Mouse (Mus musculus): Measurements from ENCODE around the gene Plekhm2.

Gene Plekhm2

DNA sequence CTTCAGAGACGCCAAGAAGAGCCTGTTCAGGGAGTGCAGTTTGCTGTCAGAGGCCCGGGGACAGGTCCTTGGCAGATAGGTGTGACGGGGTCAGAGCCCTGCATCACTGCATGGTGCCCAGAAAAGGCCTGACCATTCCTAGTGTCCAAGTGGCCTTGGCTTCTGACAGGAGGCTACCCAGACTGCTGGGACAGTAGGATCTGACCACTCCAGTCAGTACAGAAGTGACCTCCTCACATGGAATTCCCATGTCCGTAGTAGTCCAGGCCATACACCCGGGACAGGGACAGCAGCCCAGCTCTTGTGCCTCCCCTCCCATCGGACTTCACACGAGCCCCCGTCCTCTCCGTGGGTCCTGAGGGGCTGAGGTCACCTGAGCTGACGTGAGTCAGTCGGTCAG, 34.7 kb downstream of the Plekhm2 start:
- no peak for DNase-seq

DNA sequence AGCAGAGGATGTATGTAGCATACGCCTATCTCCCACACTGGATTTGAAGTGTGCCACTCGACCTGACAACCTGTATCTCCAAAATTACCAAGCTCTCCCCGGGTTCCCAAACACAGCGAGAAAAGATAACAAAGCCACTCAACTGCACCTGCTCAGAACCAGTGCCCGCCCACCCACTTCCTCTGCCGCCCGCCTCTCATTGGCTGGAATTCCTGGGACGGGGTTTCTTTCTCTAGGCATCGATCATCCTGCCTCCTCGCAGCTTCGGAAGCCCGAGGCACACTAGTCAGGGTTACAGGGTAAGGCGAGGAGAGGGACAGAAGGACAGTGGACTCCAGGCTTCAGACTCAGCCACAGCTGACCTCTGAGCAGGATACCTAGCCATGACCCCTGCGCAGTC, 36.0 kb downstream of the Plekhm2 start:
- DNase-seq: no peak

DNA sequence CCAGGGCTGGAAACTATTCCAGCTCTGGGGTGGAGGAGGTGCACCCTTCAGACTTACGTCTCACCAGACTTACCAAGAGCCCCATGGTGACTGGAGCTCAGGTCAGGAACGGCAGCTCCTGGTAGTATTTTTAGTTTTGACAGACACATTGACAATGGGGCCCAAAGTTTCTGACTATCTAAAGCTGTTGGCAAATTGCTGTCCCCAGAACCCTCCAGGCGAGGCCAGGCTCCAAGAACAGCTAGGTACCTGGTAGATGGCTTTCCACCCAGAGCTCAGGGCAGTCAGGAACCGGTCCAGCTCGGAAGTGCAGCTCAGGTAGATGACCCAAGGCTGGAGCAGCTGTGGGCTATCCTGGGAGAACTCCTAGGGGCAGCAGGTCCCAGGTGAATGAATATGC, 37.2 kb downstream of the Plekhm2 start:
- no peak for DNase-seq

DNA sequence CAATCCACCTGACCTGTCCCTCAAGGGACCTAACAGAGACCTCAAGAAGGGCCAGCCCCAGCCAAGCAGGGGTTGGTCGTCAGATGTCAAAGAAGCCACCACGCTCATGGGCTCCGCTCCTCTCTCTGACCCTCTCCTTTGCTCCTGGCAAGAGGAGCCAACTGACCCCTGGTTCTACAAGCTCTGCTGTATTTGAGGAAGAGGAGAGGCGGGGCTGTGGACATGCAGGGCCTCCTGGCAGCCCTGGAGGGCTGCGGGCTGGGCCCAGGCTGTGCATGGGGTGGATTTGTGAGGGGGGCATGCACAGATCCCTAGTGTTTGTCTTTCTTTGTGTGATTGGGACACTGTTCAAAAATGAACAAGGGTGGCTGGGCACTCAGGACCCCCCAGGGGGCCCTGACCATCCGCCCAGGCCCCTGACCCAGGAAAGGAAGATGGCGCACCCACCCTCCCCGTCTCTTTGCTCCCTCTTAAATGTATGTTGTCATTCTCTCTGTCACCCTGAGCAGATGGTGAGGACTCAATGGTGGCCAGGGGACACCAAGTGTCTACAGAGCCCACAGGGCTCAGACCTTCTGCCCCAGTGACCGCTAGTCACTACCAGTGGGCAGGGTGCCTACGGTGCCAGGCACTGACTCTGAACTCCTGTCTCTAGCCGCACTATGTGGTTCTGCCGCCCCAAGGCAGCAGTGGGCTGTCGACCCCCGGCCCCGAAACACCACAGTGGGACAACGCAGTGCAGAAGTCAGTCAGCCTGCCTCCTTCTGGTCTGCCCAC, 38.7 kb downstream of the Plekhm2 start:
- DNase-seq: no peak

DNA sequence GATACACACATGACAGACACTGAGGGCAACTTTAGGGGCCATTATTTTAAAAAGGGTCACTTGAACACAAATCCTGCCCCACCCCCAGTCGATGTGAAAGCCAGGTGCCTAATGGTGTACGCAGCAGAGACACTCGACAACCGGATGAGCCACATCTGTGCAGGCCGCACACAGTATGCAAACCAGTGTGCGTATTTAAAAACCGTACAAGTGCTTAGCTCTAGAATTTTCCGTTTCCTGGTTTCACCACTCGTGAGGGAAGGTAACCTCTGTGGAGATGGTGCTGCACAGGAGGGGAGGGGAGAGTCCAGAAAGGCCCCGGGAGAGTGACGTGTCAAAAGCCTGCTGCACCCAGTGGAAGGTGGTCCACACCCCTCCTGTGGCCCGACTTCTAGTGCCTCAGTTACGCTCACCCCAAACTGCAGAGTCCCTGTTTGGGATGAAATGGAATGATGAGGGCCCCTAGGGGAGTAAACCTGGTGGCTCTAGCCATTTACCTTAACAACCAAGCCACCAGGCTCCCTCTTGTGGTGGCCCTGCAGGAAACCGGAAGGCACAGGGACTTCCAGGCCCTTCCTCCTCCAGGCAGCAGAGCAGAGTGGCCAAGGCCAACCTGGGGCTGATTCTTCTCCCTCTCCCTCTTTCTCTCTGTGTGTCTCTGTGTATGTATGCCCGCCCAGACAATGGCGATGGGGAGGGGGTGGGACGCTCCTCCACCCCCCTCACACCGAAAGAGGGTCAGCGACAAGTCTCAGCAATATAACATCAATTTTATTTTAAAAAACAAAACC, 39.5 kb downstream of the Plekhm2 start:
- DNase-seq: peak; percentile 43

DNA sequence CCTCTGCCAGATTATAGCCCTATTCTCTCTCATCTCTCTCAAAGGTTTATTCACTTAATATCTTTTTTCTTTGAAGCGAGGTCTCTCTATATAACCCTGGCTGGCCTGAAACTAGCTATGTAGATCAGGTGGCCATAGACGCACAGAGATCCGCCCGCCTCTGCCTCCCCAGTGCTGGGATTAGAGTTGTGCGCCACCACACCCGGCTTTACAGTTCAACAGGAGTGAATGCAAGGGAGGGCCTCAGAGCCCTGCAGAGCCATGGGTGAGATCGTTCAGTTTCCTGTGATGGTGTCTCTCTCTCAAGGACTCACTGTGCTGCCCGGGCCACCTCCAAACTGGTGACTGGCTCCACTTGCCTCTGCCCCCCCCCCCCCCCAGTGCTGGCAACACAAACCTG, 40.6 kb downstream of the Plekhm2 start:
- DNase-seq: no peak

DNA sequence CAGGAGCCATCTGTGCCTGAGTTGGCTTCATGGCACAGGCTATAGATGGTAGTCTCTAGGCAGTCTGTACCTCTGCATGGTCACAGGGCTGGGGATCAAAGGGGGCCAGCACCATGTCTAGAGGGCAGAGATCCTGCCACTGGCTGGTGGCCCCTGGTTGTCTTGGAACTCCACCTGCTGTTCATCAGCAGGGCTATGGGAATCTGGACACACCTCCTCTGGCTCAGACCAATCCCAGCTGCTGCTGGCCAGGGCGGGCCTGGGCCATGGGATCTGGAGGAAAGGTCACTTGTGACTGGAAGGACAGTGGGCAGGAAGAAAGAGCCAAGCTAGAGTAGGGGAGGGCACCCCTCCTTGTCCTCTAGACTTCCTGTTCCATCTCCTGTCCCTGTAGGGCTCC, 41.0 kb downstream of the Plekhm2 start, which contains the start of gene Slc25a34:
Slc25a34 (minus strand) TSS at position 156 of the 400 bp plus-strand sequence.
- DNase-seq: no peak

DNA sequence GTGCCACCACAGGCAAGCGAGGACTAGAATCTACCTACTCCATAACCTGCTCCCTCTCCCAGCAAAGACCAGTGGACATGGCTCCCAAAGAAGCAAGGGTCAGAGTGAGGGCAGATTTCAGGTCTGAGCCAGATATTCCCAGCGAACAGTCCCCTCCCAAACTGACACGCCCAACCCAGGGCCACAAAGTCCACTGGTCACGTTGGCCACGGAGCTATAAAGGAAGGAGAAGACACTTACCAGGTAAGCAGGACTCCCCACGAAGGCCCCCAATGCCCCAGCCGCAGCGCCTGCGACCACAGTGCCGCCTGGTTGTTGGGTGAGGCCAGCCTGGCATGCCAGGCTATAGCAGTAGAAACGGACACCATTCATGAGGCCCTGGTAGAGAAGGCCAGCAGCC, 41.7 kb downstream of the Plekhm2 start:
- DNase-seq: no peak

DNA sequence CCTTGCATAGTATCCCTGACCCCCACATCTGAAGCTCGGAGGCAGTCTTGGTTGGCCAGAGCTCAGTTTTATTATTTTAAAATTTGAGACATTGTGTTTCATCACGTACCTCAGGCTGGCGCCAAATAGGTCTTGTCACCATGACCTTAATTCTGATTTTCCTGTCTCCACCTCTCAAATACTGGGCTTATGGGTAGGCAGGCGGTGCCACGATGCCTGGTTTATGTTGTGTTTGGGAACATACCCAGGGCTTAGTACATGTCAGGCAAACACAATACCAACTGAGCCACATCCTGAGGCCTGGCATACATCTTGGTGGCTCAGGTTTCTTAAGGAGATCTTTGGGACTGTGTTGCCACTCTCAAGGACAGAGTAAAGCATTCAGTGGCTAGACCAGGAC, 42.1 kb downstream of the Plekhm2 start:
- DNase-seq: no peak

DNA sequence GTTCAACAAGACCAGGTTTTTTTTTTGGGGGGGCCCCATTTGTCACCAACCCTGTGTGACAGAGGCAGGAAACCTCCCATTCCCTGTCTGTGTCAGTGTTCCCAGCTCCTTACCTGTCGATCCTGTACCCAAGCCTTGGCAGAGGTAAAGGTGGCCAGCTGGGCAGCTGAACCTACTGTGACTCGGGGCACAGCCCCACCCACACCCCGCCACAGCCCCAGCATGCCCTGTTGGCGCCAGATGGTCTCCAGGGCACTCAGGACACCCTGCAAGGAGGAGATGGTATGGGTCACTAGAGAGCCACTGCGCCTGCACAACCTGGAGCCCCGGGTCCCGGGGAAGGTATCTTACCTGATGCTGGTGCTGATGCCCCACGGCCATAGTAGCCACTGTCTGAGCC, 42.6 kb downstream of the Plekhm2 start:
- DNase-seq: no peak

DNA sequence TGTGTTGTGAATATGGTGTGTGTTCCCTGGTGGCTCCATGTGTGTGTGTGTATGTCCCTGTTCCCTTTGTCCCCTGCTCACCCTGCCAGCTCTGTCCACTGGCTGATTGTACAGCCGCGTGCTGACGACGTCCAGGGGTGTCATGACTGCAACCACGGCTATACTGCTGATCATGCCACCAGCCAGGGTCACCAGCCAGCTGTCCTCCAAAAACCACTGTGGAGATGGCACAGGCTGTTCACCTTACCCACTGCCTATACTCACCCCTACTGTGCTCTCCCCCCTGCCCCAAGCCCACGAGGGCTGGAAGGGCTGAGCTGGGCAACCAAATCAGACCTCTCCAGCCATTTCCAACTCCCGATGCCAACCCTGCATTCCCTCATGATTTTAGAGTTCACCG, 43.4 kb downstream of the Plekhm2 start:
- no peak for DNase-seq

DNA sequence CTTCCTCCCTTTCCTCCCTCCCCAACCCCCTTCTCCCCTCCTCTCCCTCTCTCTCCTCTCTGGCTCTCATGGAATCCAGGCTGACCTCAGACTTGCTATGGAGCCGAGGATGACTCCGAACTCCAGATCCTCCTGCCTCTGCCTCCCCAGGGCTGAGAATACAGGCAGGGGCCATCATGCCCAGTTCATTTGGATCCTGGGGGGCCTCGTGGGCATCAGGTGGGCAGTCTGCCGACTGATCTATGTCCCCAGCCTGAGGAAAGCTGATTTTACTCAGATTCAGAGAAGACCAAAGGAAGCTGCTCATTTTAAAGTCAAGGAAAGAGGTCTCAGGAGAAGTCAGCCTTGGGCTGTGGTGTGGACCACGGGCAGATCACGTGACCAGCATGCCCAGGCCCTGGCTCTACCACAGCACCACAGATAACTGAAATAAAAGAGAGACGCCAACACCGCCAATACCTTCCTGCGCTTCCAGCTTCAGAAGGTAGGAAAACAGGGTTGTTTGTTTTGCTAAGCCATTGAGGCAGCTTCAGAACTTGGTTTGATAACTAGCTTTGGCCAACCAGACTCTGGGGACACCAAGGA, 45.3 kb downstream of the Plekhm2 start:
- no peak for DNase-seq

DNA sequence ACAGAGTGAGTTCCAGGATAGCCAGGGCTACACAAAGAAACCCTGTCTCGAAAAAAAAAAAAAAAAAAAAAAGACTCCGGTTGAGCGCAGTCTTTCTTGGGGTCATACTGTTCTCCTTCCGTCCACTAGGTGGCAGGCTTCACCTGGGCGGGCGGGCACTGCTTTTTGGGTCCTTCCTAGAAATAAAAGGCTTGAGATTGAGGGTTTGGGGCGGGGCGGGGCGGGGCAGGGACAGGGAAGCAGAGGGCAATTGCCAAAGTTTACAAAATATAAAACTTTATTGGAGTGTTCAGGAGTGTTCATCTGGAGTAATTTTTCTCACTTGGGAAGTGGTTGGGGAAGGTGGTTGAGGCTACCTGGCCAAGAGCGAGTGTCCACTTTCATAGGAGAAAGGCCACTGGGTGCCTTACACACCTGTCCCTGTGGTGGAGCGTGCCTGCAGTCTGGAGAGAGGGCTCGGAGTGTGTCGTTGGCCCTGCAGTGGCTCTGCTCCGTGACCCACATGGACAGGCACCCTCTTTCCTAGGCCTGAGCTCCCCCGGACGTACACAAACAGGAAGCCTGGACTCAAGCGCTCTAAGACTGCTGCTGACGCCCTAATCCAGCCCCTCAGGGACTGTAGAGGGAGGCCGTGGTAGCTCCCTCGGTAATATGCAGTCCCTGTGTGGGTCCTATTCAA, 46.0 kb downstream of the Plekhm2 start, which contains the start of gene Tmem82:
Tmem82 (minus strand) TSS at position 69 of the 679 bp plus-strand sequence.
- peak; percentile 68 for DNase-seq

DNA sequence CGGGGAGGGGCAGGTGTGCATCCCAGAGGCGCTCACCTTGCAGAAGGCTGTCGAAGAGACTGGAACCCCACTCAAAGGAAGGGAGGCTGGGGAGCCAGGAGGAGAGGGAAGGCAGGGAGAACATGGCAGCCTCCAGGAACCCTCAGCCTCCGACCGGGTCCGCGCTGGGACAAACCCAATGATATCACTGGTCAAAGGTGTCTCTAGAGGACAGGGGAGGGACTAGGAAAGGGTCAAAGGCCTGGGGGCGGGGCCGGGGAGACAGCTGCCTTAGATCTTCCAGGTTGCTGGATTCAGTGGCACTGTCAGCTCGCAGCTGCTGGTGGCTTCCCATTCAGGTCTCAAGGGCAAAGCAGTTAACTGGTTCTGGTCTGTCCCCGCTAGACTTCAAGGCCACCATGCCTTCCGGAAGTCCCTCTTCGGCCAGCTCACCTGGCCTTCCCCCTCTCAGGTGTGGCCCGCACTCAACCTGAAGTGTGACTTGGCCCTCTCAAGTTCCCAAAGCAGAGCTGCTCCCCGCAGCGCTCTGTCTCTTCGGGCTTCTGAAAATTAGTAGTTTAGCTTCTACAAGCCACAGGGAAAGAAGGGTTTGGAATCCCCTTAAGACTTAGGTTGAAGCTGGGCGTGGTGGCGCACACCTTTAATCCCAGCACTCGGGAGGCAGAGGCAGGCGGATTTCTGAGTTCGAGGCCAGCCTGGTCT, 46.7 kb downstream of the Plekhm2 start:
- peak; percentile 31 for DNase-seq

DNA sequence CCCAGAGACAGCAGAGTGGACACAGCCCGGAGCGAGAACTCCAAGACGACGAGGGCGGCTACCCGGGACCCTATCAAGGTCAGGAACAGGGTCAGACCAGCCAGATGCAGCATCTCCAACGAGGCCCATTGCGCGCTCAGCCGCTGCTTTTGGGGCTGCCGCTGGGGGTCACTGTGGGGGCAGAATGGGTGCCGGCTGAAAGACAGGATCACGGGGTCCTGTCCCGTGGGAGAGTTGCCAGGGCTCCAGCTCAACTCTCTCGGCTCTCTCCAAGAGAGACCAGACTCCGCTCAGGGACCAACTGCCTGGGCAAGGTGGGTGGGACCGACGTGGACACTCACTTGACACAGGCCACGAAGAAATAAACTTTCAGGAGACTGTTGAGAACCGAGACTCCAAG, 47.4 kb downstream of the Plekhm2 start:
- DNase-seq: peak; percentile 83

DNA sequence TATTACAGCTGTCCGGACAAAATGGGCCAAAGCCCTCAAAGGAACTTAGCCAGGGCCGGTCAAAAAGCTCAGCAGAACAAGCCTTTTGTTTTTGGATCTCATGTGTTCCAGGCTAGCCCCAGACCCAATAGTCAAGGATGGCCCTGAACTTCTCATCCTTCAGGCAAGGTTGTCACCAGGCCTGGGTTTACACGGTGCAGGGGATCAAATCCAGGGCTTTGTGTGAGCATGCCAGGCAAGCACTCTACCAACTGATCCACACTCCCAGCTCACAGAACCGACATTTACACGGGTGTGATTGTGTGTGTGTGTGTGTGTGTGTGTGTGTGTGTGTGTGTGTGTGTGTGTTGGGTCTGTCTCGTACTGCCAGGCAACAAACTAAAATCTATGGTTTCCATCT, 47.9 kb downstream of the Plekhm2 start:
- no peak for DNase-seq

DNA sequence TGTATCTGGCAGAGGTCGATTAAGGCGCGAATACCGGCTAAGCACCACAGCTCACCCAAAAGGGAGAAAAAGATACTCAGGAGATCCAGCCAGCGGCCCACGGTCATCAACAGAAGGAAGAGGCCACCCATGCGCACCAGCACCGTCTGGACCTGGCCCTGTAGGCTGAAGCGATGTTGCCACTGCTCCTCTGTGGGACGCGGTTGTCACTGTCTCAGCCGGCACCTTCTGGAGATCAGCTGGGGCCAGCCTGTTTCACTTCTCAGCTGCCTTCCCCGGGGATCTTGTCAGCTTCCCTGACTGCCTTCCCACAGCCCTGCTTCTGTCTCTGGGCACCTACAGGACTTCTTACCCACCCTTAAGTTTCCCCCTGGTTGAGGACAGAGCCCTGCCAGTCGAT, 49.8 kb downstream of the Plekhm2 start:
- no peak for DNase-seq

DNA sequence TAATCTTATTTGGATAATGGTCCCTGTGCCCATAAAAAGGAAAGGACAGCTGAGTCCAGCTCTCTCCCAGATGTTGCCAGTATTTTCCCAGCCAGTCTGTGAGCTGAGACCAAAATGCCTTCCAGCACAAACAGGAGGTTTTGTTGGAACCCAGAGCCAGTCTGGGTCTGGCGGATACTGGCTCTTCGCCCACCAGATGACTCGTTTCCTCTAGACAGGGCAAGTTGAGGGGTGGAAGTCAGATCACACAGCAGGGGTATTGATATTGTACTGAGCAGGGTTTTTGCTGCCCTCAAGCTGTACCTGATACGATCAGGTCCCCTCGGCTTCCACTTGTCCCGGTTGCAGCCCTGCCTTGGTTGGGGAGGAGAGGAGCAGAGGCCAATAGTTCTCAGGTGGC, 55.2 kb downstream of the Plekhm2 start:
- no peak for DNase-seq

DNA sequence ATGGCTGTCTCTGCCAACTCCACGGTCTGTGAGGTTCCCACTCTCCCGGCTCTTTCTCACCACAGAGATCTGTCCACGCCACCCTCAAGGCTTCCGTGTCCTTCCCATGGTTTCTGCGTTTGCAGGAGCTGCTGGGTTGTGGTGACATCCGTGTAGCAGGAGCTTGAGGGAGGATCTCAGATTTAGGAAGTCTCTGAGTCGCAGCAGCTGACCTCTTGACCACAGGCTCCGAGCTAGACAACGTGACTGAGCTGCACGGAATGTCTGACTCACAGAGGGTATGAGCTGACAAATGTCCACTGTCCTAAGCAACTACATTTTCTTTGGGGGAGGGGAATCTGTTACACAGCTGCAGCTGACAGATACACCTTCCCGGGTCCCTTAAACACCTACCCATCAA, 58.8 kb downstream of the Plekhm2 start, which contains the start of gene Fblim1:
Fblim1 (minus strand) TSS at position 236 of the 400 bp plus-strand sequence.
- DNase-seq: no peak

DNA sequence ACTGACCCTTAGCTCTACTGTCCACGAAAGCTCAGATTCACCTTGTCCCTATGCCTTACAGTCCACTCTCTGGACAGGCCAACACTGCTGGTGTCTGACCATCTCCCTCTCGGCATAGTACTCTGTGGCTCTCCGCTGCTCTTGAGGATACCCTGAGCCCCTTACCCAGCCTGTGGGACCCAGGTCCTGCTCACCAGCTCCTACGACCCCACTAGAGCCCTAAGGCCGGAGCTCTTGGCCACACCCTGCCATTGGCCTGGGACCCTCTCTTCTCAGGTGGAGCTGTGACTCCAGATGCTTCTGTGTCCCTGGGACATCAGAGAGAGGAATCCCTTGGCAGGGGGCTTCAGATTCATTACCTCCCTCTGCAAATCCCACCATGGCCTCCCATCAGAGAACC, 59.3 kb downstream of the Plekhm2 start:
- DNase-seq: no peak

DNA sequence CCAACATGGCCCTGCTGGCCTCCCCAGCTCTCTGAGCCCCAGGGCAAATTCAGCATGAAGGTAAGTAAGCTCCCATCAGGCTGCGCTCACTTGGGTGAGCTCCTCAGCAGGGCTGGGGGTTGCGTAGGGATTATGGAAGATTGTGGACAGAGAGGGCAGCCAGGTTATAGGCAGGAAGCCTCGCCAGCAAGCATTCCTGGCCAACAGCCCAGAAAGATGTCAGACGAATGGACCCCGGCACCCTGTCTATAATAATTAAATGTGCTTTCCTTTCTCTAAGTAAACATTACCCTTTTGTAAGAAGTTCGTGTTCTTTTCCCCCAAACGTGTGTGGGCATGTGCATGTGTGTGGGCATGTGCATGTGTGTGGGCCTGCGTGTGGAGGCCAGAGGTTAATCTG, 60.2 kb downstream of the Plekhm2 start:
- no peak for DNase-seq

DNA sequence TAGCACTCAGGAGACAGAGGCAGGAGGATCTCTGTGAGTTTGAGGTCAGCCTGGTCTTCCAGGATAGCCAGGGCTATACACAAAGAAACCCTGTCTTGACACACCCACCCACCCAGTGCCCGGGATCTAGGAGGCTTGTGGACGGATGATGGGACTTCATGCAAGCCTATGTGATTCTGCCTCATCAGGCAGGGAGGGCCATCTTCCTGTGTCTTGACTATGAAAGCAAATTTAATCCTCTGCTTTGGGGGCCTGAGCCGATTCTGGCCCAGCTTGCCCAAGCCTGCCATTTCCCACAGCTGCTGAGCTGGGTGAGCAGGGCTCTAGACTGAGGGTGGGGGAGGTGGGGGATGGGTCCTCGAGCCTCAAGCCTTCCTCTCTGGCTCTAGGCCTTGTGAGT, 60.8 kb downstream of the Plekhm2 start:
- no peak for DNase-seq

Data from thymus, postnatal 14 days (tissue).